Mouse (Mus musculus) limb, embryonic 10.5 days (tissue): ENCODE results near the gene Pgam1. TPM values are rescaled to one million over a fixed set of nuclear protein-coding genes. Genes with fewer than 3 reads are reported as not detected.
A peak's percentile ranks its signal among the peaks of the same experiment; 100 is the strongest.
"Not testable (repeated sequence)": the region's sequence is repeated elsewhere in the genome, so short reads cannot be mapped to it uniquely, and the experiment has no call there.

Experiments
- DNase-seq: peaks from one replicate; pipeline ENCODE4 v3.0.0-alpha.2; 2017; ENCODE audit warnings: low spot score
- H3K27ac ChIP-seq: fragments of 300-500 bp; sonication (generic); 2 replicates; pipeline ENCODE4 v1.5.1; 2016; ENCODE audit warnings: mild to moderate bottlenecking
- H3K27me3 ChIP-seq: fragments of 300-500 bp; sonication (generic); 2 replicates; pipeline ENCODE4 v1.6.1; 2016; ENCODE audit warnings: low read depth, mild to moderate bottlenecking; ENCODE audit not compliant: poor library complexity, severe bottlenecking
- H3K36me3 ChIP-seq: fragments of 300-500 bp; sonication (generic); 2 replicates; pipeline ENCODE4 v1.6.1; 2016; ENCODE audit warnings: mild to moderate bottlenecking, moderate library complexity
- H3K4me1 ChIP-seq: fragments of 300-500 bp; sonication (generic); 2 replicates; pipeline ENCODE4 v1.6.1; 2016
- H3K4me3 ChIP-seq: fragments of 300-500 bp; sonication (generic); 2 replicates; pipeline ENCODE4 v1.5.1; 2016; ENCODE audit warnings: mild to moderate bottlenecking, moderate library complexity
- H3K9me3 ChIP-seq: fragments of 300-500 bp; sonication (generic); replicated peaks from 2 replicates; pipeline ENCODE4 v1.6.1; 2016; ENCODE audit warnings: mild to moderate bottlenecking
- WGBS: fragments of 180-500 bp; shearing (Covaris S2); methylation state at CpG from one replicate; pipeline ENCODE4 v1.1.7; 2016; 5-methylcytosine and 5-hydroxymethylcytosine counted together
- polyA plus RNA-seq: library from polyadenylated mRNA; unstranded; fragments of >200 nt; fragmentation: Nextera tagmentation; extraction: Ambion mirVana; gene quantifications from 2 replicates; pipeline ENCODE4 v1.2.1, GENCODE M21; 2016

Pgam1 gene
- polyA plus RNA-seq, 1 experiment from 2014 or later = 900 TPM

GRCm38 (mm10) chr19:41914592-41914882 is 2.8 kb downstream of the Pgam1 start:
- not testable (repeated sequence) for H3K27ac ChIP-seq, DNase-seq, H3K9me3 ChIP-seq, H3K27me3 ChIP-seq
- Histone ChIP-seq H3K4me3 (0 out of 2 replicates have a peak overlapping the region, but pooled peaks have one; percentile 86), H3K36me3 (peaks cover 54% of the 10 kb centered on the region), H3K4me1 (peaks cover 19% of the 10 kb centered on the region)

GRCm38 (mm10) chr19:41915294-41915693 is 3.6 kb downstream of the Pgam1 start:
- Histone ChIP-seq H3K36me3 (peaks cover 60% of the 10 kb centered on the region), H3K27me3 (no peaks in the 10 kb centered on the region), H3K9me3 (no peaks in the 10 kb centered on the region), H3K27ac (no peak overlapping the region), H3K4me3 (no peak overlapping the region), H3K4me1 (peaks cover 19% of the 10 kb centered on the region)
- WGBS = 92% methylated on average over 3 of the region's 3 CpGs
- DNase-seq = no peak

- H3K27me3 ChIP-seq = no peaks in the 10 kb centered on the region
- DNase-seq = no peak
- H3K9me3 ChIP-seq = no peaks in the 10 kb centered on the region
- no peak overlapping the region for H3K4me3 ChIP-seq
- peaks cover 75% of the 10 kb centered on the region for H3K36me3 ChIP-seq
- no peak overlapping the region for H3K27ac ChIP-seq
- H3K4me1 ChIP-seq = peaks cover 19% of the 10 kb centered on the region
- 95% methylated on average over 4 of the region's 4 CpGs for WGBS
These were observed 5.1 kb downstream of the Pgam1 start for GRCm38 (mm10) chr19:41916853-41917252.

GRCm38 (mm10) chr19:41919471-41919870 is 7.7 kb downstream of the Pgam1 start:
- Histone ChIP-seq H3K4me3 (no peak overlapping the region), H3K4me1 (peaks cover under 1% of the 10 kb centered on the region), H3K36me3 (peaks cover 88% of the 10 kb centered on the region), H3K27ac (no peak overlapping the region), H3K9me3 (no peaks in the 10 kb centered on the region), H3K27me3 (no peaks in the 10 kb centered on the region)
- no peak for DNase-seq
- 84% methylated on average over 4 of the region's 4 CpGs for WGBS

GRCm38 (mm10) chr19:41920412-41921067 is 8.8 kb downstream of the Pgam1 start:
- Histone ChIP-seq H3K27me3 (no peaks in the 10 kb centered on the region), H3K4me1 (no peaks in the 10 kb centered on the region), H3K27ac (no peak overlapping the region), H3K4me3 (no peak overlapping the region), H3K36me3 (peaks cover 83% of the 10 kb centered on the region), H3K9me3 (no peaks in the 10 kb centered on the region)
- DNase-seq = no peak
- WGBS = 81% methylated on average over 5 of the region's 5 CpGs

- Histone ChIP-seq H3K4me1 (peaks cover 18% of the 10 kb centered on the region), H3K4me3 (peak overlapping the region; percentile 92), H3K27ac (peak overlapping the region; percentile 89), H3K9me3 (no peaks in the 10 kb centered on the region), H3K36me3 (peaks cover 54% of the 10 kb centered on the region), H3K27me3 (no peaks in the 10 kb centered on the region)
- DNase-seq = no peak
- WGBS = under 1% methylated on average over 28 of the region's 28 CpGs
These were observed 21.0 kb downstream of the Pgam1 start for GRCm38 (mm10) chr19:41932686-41933085.

- peaks cover 54% of the 10 kb centered on the region for H3K36me3 ChIP-seq
- under 1% methylated on average over 47 of the region's 47 CpGs for WGBS
These were observed 21.7 kb downstream of the Pgam1 start, which contains the start of the genes Exosc1 and Zdhhc16 for GRCm38 (mm10) chr19:41933179-41934086. Gene Exosc1, minus strand, starts transcription at chr19:41933423. Gene Zdhhc16, plus strand, starts transcription at chr19:41933480.

GRCm38 (mm10) chr19:41934124-41934523 is 22.4 kb downstream of the Pgam1 start:
- peaks cover 52% of the 10 kb centered on the region for H3K36me3 ChIP-seq
- H3K4me3 ChIP-seq = peak overlapping the region; percentile 92
- no peak overlapping the region for H3K27ac ChIP-seq
- no peaks in the 10 kb centered on the region for H3K9me3 ChIP-seq
- DNase-seq = no peak
- H3K27me3 ChIP-seq = no peaks in the 10 kb centered on the region
- WGBS = 30% methylated on average over 6 of the region's 6 CpGs
- peaks cover 18% of the 10 kb centered on the region for H3K4me1 ChIP-seq

More at GRCm38 (mm10) chr19:41933179-41934086, 21.7 kb downstream of the Pgam1 start, which contains the start of the genes Exosc1 and Zdhhc16:
- peak within 1 kb of the TSS; percentile 92 for H3K4me3 ChIP-seq
- peaks cover 18% of the 10 kb centered on the region for H3K4me1 ChIP-seq
- DNase-seq = peak; percentile 98
- peak within 1 kb of the TSS; percentile 89 for H3K27ac ChIP-seq
- no peaks in the 10 kb centered on the region for H3K27me3 ChIP-seq
- H3K9me3 ChIP-seq = no peaks in the 10 kb centered on the region

GRCm38 (mm10) chr19:41935921-41936320 is 24.2 kb downstream of the Pgam1 start:
- no peak for DNase-seq
- Histone ChIP-seq H3K4me1 (peaks cover 18% of the 10 kb centered on the region), H3K4me3 (no peak overlapping the region), H3K36me3 (peaks cover 54% of the 10 kb centered on the region), H3K27me3 (no peaks in the 10 kb centered on the region), H3K27ac (no peak overlapping the region), H3K9me3 (no peaks in the 10 kb centered on the region)
- WGBS = 89% methylated on average over 1 of the region's 1 CpGs

GRCm38 (mm10) chr19:41938539-41938938 is 26.8 kb downstream of the Pgam1 start:
- 87% methylated on average over 5 of the region's 5 CpGs for WGBS
- no peak for DNase-seq
- Histone ChIP-seq H3K4me3 (no peak overlapping the region), H3K27me3 (no peaks in the 10 kb centered on the region), H3K9me3 (no peaks in the 10 kb centered on the region), H3K36me3 (peaks cover 76% of the 10 kb centered on the region), H3K27ac (no peak overlapping the region), H3K4me1 (peaks cover 9% of the 10 kb centered on the region)

- no peak for DNase-seq
- Histone ChIP-seq H3K9me3 (no peaks in the 10 kb centered on the region), H3K27ac (no peak overlapping the region), H3K4me3 (no peak overlapping the region), H3K4me1 (no peaks in the 10 kb centered on the region), H3K36me3 (peaks cover 97% of the 10 kb centered on the region), H3K27me3 (no peaks in the 10 kb centered on the region)
- 91% methylated on average over 7 of the region's 7 CpGs for WGBS
These were observed 32.1 kb downstream of the Pgam1 start for GRCm38 (mm10) chr19:41943841-41944240.

- Histone ChIP-seq H3K4me3 (no peak overlapping the region), H3K36me3 (peaks cover 98% of the 10 kb centered on the region), H3K27ac (no peak overlapping the region), H3K9me3 (no peaks in the 10 kb centered on the region), H3K4me1 (no peaks in the 10 kb centered on the region), H3K27me3 (no peaks in the 10 kb centered on the region)
- WGBS = 87% methylated on average over 4 of the region's 4 CpGs
- no peak for DNase-seq
These were observed 40.6 kb downstream of the Pgam1 start for GRCm38 (mm10) chr19:41952287-41952686.

- WGBS = 89% methylated on average over 3 of the region's 3 CpGs
- no peak for DNase-seq
- H3K27me3 ChIP-seq = no peaks in the 10 kb centered on the region
- H3K4me1 ChIP-seq = no peaks in the 10 kb centered on the region
- H3K27ac ChIP-seq = no peak overlapping the region
- H3K4me3 ChIP-seq = no peak overlapping the region
- H3K9me3 ChIP-seq = no peaks in the 10 kb centered on the region
- peaks cover 98% of the 10 kb centered on the region for H3K36me3 ChIP-seq
These were observed 41.9 kb downstream of the Pgam1 start for GRCm38 (mm10) chr19:41953574-41953973.
